Mouse (Mus musculus) ES-Bruce4 (cell line): ENCODE results near the gene Gm7544. TPM values are rescaled to one million over a fixed set of nuclear protein-coding genes. Genes with fewer than 3 reads are reported as not detected.
"Not testable (repeated sequence)": the region's sequence is repeated elsewhere in the genome, so short reads cannot be mapped to it uniquely, and the experiment has no call there.

Source experiments
- H3K27ac ChIP-seq: 2 replicates; pipeline ENCODE4 v1.5.1; 2012; ENCODE audit warnings: low read length, inconsistent platforms; ENCODE audit not compliant: insufficient read depth
- H3K27me3 ChIP-seq: 2 replicates; pipeline ENCODE4 v1.6.1; 2012; ENCODE audit warnings: mild to moderate bottlenecking, low read length, inconsistent platforms; ENCODE audit not compliant: control insufficient read depth, poor library complexity, insufficient read depth, severe bottlenecking
- H3K36me3 ChIP-seq: 2 replicates; pipeline ENCODE4 v1.6.1; 2012; ENCODE audit warnings: inconsistent platforms, mild to moderate bottlenecking, low read length, moderate library complexity; ENCODE audit not compliant: control insufficient read depth, poor library complexity, insufficient read depth, severe bottlenecking
- H3K4me1 ChIP-seq: one replicate; pipeline ENCODE4 v1.8.1; 2011; ENCODE audit warnings: low read length; ENCODE audit not compliant: control insufficient read depth, insufficient read depth
- H3K4me3 ChIP-seq: 2 replicates; pipeline ENCODE4 v1.5.1; 2011; ENCODE audit warnings: low read depth, mild to moderate bottlenecking, low read length
- H3K9ac ChIP-seq: 2 replicates; pipeline ENCODE4 v1.6.1; 2012; ENCODE audit warnings: low read depth, mild to moderate bottlenecking, inconsistent platforms; ENCODE audit not compliant: poor library complexity, severe bottlenecking
- H3K9me3 ChIP-seq: replicated peaks from 2 replicates; pipeline ENCODE4 v1.6.1; 2012; ENCODE audit warnings: mild to moderate bottlenecking, low read length, inconsistent platforms; ENCODE audit not compliant: control insufficient read depth, poor library complexity, insufficient read depth, severe bottlenecking
- CTCF ChIP-seq: IDR thresholded peaks from one replicate; pipeline ENCODE4 v1.8.1; 2011; ENCODE audit warnings: low read depth, low read length
- EP300 ChIP-seq: IDR thresholded peaks from 2 replicates; pipeline ENCODE4 v1.6.1; 2011; ENCODE audit warnings: low read depth, low read length; ENCODE audit not compliant: insufficient read depth
- POLR2A ChIP-seq: IDR thresholded peaks from one replicate; pipeline ENCODE4 v1.8.1; 2011; ENCODE audit warnings: low read length; ENCODE audit not compliant: insufficient read depth
- polyA plus RNA-seq: library from polyadenylated mRNA; stranded (reverse); fragments of >200 nt; gene quantifications from 2 replicates; pipeline ENCODE4 v1.2.4, GENCODE M21; 2011; ENCODE audit warnings: low read depth; ENCODE audit not compliant: missing spikeins, insufficient read depth, insufficient read length

Gm7544 gene
- polyA plus RNA-seq, 1 experiment, result not detected

DNA sequence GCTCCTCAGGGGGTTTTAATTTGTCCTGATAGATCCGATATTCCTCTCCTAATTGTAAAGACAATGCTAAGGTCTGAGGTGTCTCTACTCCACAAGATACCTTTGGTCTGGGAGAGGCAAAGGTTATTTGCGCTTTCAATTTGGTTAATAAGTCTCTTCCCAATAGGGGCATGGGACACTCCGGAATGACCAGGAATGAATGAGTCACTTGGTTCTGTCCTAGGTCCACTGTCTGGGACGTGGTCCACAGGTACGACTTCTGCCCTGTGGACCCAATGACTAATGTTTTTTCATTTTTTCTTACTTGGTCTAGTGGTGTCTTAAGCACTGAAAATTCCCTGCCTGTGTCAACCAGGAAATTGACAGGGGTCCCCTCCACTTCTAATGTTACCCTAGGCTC is 17.1 kb downstream of the Gm7544 start:
- TF ChIP-seq POLR2A, result no peak
- TF ChIP-seq EP300, result no peak
- no peak for TF ChIP-seq CTCF
- Histone ChIP-seq H3K27ac (no peak overlapping the region), H3K4me3 (no peak overlapping the region), H3K9ac (no peak overlapping the region), H3K27me3 (no peaks in the 10 kb centered on the region; the same call in 1 of the 2 replicates), H3K9me3 (peaks cover 27% of the 10 kb centered on the region), H3K4me1 (no peaks in the 10 kb centered on the region), H3K36me3 (no peaks in the 10 kb centered on the region)

DNA sequence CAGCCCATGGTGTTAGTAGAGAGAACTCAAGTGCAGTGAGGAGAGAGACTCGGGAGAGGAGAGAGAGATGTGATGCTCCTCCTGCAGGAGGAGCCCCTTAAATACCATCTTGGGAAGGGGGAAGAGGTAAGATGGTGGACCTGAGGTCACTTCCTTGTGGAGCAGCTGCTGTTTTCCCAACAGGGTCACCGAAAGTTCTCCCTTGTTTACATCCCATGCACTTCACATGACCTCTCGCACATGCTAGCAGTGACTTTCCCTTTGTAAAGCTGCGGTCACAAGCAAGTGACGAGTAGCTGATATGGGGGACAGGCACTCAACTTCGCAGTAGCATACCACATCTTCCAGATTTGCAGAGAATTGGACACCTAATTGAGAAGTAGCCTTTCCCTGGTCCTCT is 24.5 kb downstream of the Gm7544 start, which contains the start of gene Gm6217:
TSS of gene Gm6217 (minus strand) at position 74 of the 400 bp plus-strand sequence.
- H3K4me3 ChIP-seq, H3K9me3 ChIP-seq, H3K27me3 ChIP-seq, H3K27ac ChIP-seq, H3K9ac ChIP-seq, H3K4me1 ChIP-seq, H3K36me3 ChIP-seq: not testable (repeated sequence)

DNA sequence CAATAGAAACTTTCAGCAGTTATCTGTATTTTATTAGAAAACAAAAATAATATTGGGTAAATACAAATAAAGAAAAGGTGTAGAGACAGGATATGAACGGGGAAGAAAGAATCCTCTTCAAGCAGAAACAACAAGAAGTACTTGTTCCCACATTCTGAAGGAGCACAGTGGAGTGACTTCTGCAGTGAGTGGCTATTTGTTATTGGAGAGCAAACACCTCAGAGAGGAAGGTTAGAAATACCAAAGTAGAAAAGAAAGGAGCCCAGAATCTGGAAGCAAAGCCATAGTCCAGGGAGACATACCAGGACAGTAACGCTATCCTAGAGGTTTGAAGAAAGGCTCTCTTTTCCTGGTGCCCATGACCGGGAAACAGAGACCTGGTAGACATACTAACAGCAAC is 25.3 kb downstream of the Gm7544 start:
- not testable (repeated sequence) for H3K36me3 ChIP-seq, H3K9me3 ChIP-seq

DNA sequence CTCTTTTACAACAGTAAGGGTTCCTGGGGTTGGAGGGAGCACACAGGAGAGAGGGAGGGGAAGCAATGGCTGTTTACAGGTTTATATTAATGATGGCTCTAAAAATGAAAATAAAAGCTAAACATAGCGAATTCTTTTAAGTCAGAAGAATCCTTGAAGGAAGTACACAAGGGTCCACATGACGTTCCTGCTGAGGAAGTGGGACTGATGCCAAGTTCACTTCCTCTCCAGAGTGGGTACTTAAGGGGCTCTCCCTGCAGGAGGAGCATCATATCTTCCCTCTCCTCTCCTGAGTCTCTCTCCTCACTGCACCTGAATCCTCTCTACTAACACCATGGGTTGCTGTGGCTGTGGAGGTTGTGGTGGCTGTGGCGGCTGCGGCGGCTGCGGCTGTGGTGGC is 31.2 kb downstream of the Gm7544 start, which contains the start of gene A030014E15Rik:
TSS of gene A030014E15Rik (plus strand) at position 268 of the 400 bp plus-strand sequence.
- Histone ChIP-seq H3K27ac (no peak within 1 kb of the TSS), H3K9me3 (no peaks in the 10 kb centered on the region), H3K27me3 (no peaks in the 10 kb centered on the region), H3K36me3 (no peaks in the 10 kb centered on the region), H3K4me3 (peak within 1 kb of the TSS; percentile 77), H3K4me1 (no peaks in the 10 kb centered on the region), H3K9ac (no peak within 1 kb of the TSS)
- TF ChIP-seq EP300, result no peak
- TF ChIP-seq CTCF, result no peak
- no peak for TF ChIP-seq POLR2A

More for the DNA sequence above, 25.3 kb downstream of the Gm7544 start:
- not testable (repeated sequence) for H3K4me3 ChIP-seq, H3K27me3 ChIP-seq, H3K4me1 ChIP-seq, H3K27ac ChIP-seq, H3K9ac ChIP-seq

DNA sequence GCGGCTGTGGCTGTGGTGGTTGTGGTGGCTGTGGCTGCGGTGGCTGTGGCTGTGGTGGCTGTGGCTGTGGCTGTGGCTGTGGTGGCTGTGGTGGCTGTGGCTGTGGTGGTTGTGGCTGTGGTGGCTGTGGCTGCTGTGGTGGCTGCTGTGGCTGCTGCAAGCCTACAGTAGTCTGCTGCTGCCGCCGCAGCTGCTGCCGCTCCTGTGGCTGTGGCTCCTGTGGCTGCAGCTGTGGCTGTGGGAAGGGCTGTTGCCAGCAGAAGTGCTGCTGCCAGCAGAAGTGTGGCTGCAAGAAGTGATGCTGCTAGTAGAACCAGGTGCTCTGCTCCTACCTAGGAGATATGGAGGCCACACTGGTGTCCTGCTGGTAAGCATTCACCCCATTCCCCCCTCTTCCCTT is 42.4 kb downstream of the Gm7544 start:
- not testable (repeated sequence) for H3K4me1 ChIP-seq, H3K27ac ChIP-seq, H3K36me3 ChIP-seq, H3K4me3 ChIP-seq, H3K9ac ChIP-seq, H3K27me3 ChIP-seq, H3K9me3 ChIP-seq

DNA sequence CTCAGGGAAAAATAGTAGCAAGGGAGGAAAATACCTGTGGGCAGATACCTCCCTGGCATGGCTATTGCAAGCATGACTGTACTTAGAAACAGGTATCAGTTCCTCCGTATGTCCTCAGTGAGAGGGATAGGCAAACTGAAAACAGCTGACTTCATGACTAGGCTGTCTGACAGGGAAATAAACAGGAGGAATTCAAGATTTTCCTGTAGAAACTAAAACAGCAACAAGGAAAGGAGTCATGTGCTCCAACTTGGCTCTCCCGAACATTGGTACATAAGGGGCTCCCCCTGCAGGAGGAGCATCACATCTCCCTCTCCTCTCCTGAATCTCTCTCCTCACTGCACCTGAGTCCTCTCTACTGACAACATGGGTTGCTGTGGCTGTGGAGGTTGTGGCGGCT is 42.8 kb downstream of the Gm7544 start, which contains the start of gene A030005L19Rik:
TSS of gene A030005L19Rik (plus strand) at position 301 of the 400 bp plus-strand sequence.
- H3K9ac ChIP-seq, result no peak within 1 kb of the TSS
- H3K9me3 ChIP-seq, result no peaks in the 10 kb centered on the region
- no peaks in the 10 kb centered on the region for H3K4me1 ChIP-seq
- no peak within 1 kb of the TSS for H3K4me3 ChIP-seq
- H3K27ac ChIP-seq, result no peak within 1 kb of the TSS
- H3K27me3 ChIP-seq, result no peaks in the 10 kb centered on the region; the same call in 1 of the 2 replicates
- H3K36me3 ChIP-seq, result no peaks in the 10 kb centered on the region
- TF ChIP-seq EP300, result no peak
- peak; percentile 18 for TF ChIP-seq CTCF

DNA sequence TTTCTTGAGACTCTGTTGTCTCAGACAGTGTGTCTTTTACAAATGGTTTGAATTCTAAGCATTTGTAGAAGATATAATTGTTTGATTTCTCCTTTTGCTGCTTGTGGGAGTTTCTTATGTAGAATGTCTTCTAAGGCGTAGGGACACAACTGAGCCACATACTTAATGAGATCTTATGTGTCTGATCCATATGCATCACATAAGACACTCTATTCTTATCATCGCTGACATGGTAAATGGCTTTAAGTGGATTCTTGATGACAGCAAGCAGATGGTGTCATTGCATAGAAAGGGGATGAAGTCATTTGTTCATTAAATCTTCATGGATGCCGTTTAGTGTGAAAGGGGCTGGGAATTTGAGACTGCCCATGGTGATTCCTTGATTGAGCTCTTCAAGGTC is 49.9 kb downstream of the Gm7544 start:
- no peak overlapping the region for H3K27ac ChIP-seq
- peaks cover 10% of the 10 kb centered on the region for H3K36me3 ChIP-seq
- no peaks in the 10 kb centered on the region for H3K9me3 ChIP-seq
- no peaks in the 10 kb centered on the region for H3K4me1 ChIP-seq
- no peaks in the 10 kb centered on the region; the same call in 1 of the 2 replicates for H3K27me3 ChIP-seq
- no peak overlapping the region for H3K9ac ChIP-seq
- TF ChIP-seq CTCF (no peak), POLR2A (no peak), EP300 (no peak)
- no peak overlapping the region for H3K4me3 ChIP-seq

Other genes starting within 250 kb of the Gm7544 start
- gene Mff, start 231.1 kb downstream of the Gm7544 start, polyA plus RNA-seq, result 157 and 170 TPM in 2 replicates
- gene Tm4sf20, start 187.6 kb downstream of the Gm7544 start, polyA plus RNA-seq, result not detected in 2 replicates
- gene Gm47791, start 184.8 kb downstream of the Gm7544 start, polyA plus RNA-seq, result not detected in 2 replicates
- gene Agfg1, start 116.5 kb downstream of the Gm7544 start, polyA plus RNA-seq, result 124 and 133 TPM in 2 replicates
- 1.1 TPM in 1 of 2 replicates, not detected in the other for gene A030005L19Rik, start 42.7 kb downstream of the Gm7544 start, polyA plus RNA-seq
- not detected in 2 replicates for gene A030014E15Rik, start 31.1 kb downstream of the Gm7544 start, polyA plus RNA-seq
- gene Gm6217, start 24.6 kb downstream of the Gm7544 start, polyA plus RNA-seq, result not detected in 2 replicates
- not detected in 2 replicates for gene A030003K21Rik, start 12.6 kb downstream of the Gm7544 start, polyA plus RNA-seq
- gene Gm47955, start 4.3 kb upstream of the Gm7544 start, polyA plus RNA-seq, result not detected in 2 replicates
- not detected in 2 replicates for gene Gm47959, start 44.5 kb upstream of the Gm7544 start, polyA plus RNA-seq
- gene Slc19a3, start 82.4 kb upstream of the Gm7544 start, polyA plus RNA-seq, result 3.0 and 4.2 TPM in 2 replicates
- not detected in 2 replicates for gene Krtap28-10, start 86.5 kb upstream of the Gm7544 start, polyA plus RNA-seq
- not detected in 2 replicates for gene Gm47969, start 88.9 kb upstream of the Gm7544 start, polyA plus RNA-seq
- gene A030005K14Rik, start 103.4 kb upstream of the Gm7544 start, polyA plus RNA-seq, result not detected in 2 replicates
- gene Krtap28-13, start 104.9 kb upstream of the Gm7544 start, polyA plus RNA-seq, result not detected in 2 replicates
- 0.78 TPM in 1 of 2 replicates, not detected in the other for gene Ccl20, start 160.8 kb upstream of the Gm7544 start, polyA plus RNA-seq
- not detected in 2 replicates for gene Daw1, start 203.7 kb upstream of the Gm7544 start, polyA plus RNA-seq